Mouse (Mus musculus) heart, postnatal 0 days (tissue): Measurements from ENCODE around the gene Ralgps2.

ENCODE experiments used
- CTCF ChIP-seq: IDR thresholded peaks from 2 replicates; pipeline ENCODE4 v1.5.1; 2016; ENCODE audit warnings: antibody characterized with exemption, control low read depth, low read depth
- EP300 ChIP-seq: IDR thresholded peaks from 2 replicates; pipeline ENCODE4 v1.6.1; 2016; ENCODE audit warnings: antibody characterized with exemption, low read depth

DNA sequence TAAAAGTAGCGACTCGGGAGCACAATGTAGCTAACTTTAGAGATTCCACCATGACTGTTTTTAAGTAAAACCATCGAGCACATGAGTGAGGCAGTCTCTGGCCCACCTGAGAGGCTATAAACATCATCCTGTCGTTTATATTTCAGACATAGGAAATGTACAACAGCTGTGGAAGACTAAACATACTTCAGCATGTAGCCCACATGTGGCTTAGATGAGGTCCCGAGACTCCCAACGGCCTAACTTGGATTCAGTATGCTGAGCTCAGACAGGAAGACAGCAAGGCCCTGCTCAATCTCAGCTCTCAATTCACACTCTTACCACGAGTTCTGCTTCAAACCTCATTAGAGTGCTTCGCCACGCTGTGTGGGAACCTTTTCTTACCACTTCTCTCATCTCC is 87.0 kb downstream of the Ralgps2 start:
- TF ChIP-seq CTCF (no peak), EP300 (no peak)
